Mouse (Mus musculus) kidney, postnatal 4 days (tissue): Measurements from ENCODE around the gene Clpsl2.

Experiments used
- DNase-seq, 2 experiments: peaks; one replicate each; pipeline ENCODE4 v3.0.0; 2021; ENCODE audit warnings: mixed read lengths in 2 of 2

Gene Clpsl2

DNA sequence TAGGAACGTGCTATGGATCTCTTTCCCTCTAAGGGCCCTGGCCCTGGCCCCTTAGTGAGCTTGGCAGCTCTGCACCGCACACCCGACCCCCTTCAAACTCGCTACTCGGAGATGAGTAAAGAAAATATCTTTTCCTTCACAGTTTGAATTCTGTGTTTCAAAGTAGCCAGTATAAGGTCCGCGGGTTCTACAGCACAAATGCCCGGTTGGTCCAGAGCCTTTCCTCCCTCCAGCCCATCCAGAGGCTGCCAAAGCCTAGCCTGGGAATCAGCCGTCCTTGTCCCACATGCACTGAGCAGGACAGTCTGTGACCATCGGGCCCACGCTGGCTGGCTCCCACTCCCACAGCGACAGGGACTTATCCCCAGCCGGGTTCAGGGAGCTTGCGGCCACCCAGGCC lies at the start of gene Clpsl2:
TSS of gene Clpsl2 (plus strand) at position 301 of the 400 bp plus-strand sequence.
- DNase-seq: no peak

DNA sequence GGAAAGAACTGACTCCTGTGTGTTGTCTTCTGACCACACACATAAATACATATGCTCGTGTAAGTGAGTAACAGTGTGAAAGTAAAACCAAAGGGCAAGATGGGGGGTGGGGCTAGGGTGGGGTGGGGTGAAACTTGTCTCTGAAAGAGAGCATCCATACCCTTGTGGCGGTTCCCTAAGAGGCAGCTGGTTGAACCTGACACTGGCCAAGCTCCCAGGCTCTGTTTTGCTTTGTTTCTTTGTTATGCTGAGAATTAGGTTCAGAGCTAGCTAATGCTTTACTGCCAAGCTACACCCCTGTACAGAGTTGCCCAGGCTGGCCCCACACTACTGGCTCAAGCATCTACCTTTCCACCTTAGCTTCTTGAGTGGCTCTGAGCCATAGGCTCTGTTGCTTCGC lies 48.7 kb upstream of the Clpsl2 start:
- no peak for DNase-seq

DNA sequence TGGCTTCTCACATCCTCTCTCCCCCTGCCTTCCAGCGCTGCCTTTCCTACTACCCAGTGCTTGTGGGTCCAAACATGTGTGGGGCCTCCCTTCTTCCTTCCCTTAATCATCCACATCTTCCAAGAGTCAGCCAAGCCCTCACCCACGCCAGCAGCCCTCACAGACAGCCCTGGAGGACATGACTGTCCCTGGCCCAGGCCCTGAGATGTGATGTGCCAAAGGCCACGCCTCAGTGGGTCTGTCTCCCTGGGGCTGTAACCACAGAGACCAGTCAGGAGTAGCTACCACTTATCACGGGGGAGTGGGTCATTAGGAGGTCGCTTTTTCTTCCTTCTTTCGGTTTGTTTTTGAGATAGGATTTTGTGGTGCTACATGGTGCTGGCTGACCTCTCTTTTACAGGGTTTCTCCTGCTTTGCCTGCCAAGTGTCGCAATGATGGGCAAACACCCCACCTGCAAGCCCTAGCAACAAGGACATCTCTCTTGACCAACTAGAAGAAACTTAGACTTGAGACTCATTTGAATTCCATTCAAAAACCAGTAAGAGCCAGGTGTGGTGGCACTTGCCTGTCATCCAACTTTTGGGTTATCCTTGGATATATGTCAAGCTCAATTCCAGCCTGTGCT lies 46.9 kb upstream of the Clpsl2 start:
- DNase-seq: no peak

DNA sequence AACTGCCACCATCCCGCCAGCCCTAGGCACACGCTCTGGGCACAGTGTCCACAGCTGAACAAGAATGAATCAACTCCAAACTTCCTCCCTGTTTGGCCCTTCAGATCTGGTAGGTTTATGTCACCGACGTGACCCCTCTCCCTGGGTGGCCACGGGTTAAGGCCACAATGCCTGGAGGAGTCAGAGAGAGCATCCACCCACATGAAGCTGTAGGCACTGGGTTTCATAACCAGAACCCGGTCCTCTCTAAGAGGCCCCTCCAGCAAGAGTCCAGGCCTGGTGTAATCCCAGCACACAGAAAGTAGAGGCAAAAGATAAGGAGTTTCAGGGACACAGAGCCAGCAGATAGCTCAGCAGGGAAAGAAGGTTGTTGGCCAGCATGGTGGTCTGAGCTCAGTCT lies 45.0 kb upstream of the Clpsl2 start:
- no peak for DNase-seq

DNA sequence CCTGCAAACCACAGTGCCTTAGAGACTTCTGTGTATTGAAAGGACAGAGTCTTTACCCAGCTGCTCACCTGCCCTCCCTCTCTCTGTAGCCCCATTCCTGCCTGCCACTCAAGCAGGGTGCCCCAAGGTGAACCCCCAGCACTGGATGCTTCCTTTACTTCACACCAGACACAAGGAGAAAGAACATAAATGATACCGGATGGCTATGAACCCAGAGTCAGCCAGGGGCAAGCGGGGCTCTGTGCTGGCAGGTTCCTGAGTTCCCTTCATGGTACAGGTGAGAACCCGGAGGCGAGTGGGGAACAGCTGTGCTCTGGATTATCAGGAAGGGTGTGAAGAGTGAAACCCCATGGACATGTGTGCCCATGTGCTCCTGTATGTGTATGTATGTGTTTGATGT lies 43.6 kb upstream of the Clpsl2 start:
- no peak for DNase-seq

DNA sequence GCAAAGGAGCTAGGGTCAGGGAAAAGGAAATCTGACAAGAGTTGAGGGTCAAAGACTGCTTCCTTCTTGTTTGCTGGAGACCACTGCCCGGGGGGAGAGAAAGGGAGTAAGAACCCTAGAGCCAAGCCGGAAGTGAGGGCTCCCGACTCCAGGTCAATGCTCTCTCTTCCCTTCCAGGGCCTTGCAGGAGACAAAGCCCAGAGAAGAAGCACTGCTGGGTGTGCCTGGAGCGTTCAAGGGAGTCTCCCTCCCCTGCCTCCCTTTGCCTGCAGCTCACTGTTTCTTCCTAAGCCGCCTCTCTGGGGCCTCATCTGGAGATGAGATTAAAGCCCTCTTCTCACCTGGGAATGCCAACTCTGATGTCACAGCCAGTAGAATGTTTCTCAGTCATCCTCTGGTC lies 42.3 kb upstream of the Clpsl2 start:
- DNase-seq: no peak

DNA sequence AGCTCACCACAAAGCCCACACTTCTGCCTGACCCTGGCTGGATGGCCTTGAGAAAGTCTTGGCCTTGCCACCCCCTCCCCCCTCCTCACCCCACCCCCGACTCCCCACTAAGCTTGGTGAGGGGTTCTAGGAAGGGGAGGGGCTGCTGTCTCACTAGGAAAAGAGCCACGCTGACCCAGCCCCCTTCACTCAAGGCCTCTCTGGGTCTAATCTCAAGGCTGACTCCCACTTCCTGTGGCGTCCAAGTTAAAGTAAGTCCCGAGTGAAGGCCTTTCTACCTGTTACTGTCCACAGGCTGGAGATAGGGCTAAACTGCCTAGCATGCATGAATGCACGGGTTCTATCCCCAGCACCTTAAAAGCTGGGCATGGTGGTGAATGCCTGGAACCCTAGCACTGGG lies 41.7 kb upstream of the Clpsl2 start:
- DNase-seq: no peak

DNA sequence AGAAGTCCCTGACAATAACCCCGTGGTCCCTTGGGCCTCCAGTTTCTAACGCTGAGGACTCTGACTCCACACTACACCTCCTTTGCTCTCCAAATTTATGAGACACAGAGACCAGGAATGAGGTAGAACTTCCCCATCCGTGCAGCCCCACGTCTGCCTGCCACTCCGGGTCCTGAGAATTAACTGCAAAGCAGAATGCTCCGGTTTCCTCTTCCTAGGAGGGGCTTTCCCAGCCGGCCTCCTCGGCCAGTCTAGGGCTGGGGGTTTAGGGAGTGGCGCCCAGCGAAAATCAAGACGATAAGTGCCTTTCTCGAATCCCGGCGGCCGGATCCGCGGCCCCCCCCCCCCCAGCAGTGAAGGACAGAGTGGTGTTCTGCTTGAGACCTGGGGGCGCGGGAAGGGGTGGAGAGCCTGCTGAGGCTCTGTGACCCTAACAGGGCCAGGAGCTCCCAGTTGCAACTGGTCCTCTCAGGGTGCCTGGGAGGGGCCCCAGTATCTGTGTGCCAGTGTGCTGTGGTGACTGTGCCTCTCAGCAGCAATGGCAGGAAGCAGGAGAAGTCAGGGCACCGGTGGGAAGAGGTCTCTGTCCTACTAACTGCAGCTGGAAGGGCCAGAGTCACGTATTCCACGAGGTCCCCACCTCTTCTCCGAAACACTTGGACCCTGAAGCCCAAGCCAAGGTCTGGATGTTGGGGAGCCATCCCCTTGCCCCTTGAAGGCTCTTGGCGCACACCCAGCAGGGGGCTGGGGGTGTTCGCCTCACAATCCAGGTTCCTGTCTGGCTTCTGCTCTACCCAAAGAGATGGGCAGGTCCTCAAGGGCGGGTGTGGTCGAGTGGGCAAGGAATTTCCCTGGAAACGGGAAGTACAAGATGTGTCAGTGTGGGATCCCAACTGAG lies 38.5 kb upstream of the Clpsl2 start:
- peak in 1 of 2 experiments; percentile 41 for DNase-seq

DNA sequence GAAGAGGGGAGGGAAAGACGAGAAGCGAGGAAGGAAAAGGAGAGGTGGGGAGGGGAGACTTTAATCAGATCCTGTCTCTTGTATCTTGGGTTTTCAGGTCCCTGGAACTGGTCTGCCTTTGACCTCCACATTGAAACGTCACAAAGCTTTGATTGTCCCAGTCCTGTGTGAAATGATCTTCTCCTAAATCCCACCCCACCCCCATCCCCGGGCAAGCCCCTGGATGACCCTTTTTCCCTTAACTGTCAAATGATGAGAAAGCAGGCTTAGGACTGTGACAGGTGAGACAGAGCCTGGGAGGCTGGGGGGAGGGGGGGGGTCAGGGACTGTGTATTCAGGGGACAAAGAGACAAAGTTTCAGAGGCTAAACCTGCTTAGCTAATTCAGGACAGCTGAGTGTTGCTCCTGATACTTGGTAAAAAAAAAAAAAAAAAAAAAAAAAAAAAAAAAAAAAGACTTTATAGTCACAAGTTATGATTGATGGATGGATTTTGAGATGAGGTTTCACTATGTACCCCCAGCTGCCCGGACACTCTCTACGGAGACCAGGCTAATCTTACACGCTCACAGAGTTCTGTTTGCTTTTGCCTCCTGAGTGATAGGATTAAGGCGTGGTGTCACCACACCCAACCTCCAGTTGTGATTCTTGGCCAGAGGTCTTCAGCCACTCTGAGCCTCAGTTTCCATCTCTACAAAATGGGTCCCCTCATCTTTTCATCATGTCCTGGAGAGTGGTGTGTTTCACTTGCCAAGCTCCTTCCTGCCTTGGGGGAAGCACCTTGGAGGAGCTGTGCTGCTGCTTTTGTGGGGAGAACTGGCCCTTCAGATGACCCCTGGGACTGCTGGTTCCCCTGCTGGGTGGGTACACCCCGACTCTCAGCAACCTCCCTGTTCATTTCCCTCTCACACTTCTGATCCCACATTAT lies 37.3 kb upstream of the Clpsl2 start:
- DNase-seq: no peak

DNA sequence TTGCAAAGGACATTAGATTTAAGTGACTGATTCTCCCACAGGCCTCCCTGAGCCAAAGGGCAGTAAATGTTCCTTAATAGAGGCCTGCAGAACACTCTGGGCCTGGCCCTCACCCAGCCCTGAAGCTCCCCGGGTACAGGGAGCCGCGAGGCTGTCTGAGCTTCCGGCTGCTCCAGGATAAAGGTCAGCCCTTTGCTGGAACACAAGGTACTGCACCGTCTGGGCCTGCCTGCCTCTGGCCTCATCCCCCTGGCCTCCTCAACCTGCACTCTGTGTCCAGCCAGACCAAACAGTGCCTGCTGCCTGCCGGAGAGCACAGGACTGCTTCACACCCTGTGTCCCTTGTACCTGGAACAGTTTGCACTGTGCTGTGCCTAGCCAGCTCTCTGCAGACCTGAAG lies 36.5 kb upstream of the Clpsl2 start:
- peak; percentile 59 to 74 for DNase-seq

DNA sequence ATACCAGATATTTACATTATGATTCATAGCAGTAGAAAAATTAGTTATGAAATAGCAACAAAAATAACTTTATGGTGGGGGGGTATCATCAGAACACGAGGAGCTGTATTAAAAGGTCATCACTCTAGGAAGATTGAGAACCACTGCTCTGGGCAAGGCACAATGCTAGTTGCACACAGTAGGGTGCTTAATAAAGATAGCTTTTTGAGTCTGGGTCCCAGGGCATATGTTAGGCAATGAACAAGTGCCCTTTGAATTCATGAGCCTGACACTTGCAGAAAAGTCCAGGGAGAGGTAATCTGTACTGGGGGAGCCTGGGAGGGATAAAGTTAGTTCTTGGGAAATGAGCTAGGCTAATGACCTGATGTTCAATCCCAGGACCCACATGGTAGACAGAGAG lies 35.9 kb upstream of the Clpsl2 start:
- DNase-seq: no peak

DNA sequence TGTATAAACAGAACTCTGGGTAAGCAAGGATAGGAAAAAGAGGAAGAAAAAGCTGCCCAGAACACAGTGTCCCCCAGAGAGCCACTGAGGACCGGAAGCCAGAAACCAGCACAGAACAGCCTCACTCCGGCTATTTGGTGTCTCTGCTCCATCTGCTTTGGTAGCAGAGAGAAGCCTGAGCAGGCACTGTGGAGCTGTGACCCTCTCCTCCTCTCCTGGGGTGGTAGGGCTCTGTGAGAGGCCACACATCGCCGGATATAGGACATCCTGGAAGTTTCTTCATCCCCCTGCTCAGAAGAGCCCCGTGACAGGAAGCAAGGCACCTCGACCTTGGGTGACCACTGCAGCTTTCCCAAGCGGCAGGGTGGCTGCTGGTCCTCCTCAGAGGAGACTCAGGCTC lies 35.4 kb upstream of the Clpsl2 start:
- no peak for DNase-seq

DNA sequence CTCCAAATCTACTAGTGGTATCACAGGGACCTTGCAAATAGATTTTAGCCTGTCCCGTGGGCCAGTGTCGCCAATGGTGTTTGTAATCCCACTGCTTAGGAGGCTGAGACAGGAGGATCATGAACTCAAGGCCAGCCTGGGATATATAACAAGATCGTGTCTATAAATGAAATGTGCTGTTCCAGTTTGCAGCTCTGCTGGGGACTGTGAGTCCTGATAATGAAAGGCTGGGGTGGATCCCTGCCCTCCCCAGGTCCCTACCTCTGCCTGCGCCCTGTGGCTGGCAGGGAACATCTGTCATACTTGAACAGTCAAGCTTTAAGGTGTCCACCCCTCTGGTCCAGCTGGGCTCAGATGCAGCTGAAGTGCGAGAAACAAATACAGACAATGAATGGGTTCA lies 34.7 kb upstream of the Clpsl2 start:
- no peak for DNase-seq

DNA sequence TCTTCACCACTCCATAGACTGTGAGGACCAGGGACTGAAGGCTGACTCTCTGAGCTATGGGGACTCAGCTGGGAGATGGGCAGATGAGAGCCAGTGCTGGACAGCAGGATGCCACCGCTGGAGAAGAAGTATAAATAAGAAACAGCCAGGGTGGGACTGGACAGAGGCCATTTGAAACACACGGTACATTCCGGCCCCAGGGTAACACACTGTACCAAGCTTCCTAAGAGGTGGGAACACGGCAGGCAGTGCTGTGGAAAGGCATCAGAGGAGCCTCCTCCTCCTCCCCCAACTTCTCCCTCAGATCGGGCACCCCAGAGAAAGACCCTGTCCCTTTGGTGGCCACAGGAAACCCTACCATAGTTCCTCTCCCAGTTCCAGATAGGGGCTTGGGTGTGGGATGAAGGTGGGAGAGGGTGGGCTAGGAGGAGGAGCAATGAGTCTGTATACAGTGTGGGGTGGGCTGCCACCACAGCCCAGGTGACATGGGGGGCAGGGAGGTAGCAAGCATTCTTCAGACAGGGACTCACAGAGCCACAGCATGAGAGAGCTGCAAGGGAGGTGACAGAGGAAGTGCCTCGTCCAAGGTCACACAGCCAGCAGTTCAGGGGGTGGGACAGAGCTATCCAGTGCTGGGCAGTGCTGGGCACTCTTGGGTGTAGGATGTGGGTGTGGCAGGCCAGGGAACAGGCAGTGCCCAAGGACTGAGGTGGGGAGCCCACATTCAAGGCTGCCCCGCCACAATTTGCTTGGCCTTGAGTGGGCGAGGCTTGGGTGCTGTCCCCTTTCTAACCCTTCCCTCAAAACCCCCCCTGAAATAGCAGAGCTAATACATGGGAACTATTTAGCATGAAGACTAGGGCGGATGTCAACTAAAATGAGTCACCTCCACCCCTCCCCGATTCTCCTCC lies 33.5 kb upstream of the Clpsl2 start:
- no peak for DNase-seq

DNA sequence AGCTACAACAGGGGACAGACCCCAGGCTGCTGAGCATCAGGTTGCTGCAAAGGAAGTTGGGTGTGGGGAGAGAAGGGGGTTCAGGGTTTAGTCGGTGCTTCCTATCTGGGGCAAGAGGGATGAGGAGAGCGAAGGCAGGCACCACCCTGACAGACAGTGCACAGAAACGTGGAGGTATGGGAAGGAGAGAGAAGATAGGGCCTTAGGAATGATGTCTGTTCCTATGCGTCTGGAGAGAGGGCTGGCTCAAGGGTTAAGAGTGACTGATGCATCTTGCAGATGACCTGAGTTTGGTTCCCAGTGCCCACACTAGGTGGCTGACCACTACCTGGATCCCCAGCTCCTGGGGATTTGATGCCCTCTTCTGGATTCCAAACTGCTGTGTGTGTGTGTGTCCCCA lies 32.3 kb upstream of the Clpsl2 start:
- DNase-seq: no peak

DNA sequence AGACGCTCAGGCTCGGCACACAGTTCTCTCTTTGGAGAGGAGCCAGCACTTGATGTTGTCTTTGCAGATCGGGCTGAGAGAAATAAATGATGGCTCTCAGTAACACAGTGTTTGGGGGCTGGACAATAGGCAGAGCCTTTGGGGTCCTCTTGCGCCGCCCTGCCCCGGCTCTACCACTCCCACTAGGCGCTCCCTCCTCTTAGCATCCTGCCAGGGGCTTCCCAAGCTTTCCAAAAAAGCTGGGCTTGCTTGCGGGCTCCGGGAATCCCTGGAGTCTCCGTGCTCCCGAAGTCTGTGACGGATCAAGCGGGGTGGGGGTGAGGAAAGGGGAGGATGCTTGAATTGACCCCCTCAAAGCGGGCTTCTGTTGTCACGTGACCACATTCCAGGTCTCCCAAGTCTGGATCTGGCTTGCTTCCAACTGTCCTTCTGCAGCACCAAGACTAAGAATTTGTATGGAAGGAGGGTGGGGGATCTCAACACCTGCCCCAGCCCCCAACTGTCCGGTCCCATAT lies 31.7 kb upstream of the Clpsl2 start, which contains the start of gene Fkbp5:
TSS of gene Fkbp5 (minus strand) at position 87 of the 515 bp plus-strand sequence.
- peak; percentile 69 to 78 for DNase-seq

DNA sequence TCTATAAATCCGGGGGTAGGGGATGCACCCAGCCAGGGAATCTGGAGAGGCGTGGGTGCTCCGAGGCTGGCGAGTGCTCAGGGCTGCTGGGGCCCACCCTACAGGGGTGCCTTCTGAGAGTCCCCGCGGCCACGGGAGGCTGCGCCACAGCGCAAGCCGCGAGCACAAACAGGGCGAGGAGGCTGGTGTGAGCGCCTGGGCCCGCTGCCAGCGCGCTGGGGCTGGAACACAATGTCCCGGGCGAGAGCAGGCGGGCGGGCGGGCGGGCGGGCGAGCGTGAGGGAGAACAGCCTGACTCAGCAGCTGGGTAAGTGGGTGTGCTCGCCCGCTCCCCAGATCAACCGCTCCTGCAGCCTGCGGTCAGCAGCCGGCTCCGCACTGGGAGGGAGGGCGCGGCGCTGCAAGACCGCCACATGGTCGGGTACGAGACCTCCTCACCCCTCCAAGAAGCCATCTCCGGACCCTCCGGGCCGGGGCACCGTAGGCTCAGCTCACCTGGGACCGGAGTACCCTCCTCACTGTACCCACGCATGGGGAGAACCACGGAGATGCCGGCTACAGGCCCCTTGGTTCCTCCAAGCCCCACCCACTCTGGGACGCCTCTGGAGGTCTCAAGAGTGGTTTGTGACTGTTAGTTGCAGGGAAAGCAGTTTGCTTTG lies 31.1 kb upstream of the Clpsl2 start:
- peak; percentile 85 to 90 for DNase-seq

DNA sequence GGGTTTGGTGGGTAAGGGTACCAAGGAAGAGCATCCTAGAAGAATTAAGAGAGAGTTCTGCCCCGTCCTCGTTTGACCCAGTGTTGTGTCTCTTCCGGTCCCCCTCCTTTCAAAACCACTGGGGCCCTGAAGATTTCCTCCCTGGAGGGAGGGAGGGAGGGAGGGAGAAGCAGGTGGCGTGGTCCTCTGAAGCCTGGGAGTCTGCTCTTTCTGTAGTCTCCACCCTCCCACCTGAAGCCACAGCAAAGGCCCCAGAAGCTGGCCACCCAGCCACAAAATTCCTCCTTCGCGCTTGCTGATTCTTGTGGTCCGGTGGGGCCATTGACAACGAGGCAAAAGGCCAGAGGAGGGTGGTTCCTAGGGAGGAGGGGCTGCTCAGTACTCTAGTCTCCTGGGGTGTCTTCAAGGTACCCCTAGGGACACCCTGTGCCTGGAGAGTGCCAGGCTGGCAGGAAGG lies 30.6 kb upstream of the Clpsl2 start:
- no peak for DNase-seq

DNA sequence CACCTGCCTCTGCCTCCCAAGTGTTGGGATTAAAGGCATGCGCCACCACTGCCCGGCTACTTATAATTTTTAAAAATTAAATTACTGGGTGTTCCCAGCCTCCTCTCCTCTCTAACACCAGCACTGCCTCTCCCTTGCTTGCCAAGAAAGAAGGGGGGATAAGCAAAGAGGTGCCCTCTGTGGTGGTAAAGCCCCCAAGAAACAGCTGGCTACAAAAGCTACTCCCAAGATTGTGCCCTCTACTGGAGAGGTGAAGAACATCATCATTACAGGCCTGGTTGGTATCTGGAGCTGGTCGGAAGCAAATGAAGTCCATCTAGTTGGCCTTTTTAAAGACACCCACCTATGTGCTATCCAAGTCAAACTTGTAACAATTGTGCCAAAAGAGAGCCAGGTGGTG lies 29.4 kb upstream of the Clpsl2 start:
- DNase-seq: no peak

DNA sequence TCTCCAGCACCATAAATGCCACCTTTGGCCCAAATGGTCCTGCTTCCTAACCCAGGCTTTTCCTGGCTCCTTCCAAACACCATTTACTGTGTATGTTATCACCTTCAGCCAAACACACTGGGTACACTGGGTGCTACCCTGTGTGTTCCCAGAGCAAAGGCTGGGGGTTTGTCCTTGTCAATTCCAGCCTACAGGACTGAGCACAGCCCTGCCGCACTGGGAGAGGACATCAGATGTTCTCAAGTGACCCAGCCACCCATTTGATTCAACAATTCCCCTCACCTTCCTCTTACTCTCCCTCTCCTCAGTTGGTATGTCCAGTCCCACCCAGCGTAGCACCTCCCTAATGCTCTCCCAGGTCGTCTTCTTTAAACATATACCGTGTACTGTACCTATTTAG lies 28.6 kb upstream of the Clpsl2 start:
- no peak for DNase-seq

DNA sequence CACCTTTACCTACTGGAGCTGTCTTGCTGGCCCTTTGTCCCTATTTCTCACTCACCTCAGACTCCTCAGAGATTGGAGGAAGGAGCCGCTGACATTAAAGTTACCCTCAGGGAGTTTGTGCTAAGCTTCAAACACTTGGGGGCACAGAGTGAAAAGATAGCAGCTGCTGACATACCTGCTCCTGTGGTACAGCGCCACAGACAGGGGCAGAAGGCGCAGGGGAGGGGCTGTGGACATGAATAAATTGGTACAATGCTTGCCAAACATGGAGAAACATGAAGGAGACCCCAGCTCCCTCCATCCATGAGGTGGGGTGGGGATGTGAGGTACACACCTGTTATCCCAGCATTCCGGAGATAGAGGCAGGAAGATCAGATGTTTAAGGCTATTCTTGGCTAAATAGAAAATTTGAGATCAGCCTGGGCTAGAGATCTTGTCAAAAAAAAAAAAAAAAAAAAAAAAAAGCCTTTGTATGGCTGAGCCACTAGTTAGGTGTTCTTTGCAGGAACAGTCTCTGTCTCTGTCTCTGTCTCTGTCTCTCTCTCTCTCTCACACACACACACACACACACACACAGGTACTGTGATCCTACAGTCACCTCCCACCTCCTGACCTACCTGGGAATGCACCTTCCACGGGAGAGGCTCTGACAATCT lies 28.0 kb upstream of the Clpsl2 start:
- no peak for DNase-seq
